Mouse (Mus musculus) ES-Bruce4 (cell line): ENCODE measurements at regions not wholly inside any gene's neighbourhood (a gene's known extent, or its start where the extent isn't known, plus 50 kb on each side); places are given as distances from the start of the nearest gene placed in this dataset.

Experiments used
- CTCF ChIP-seq: IDR thresholded peaks from one replicate; pipeline ENCODE4 v1.8.1; 2011; ENCODE audit warnings: low read depth, low read length
- EP300 ChIP-seq: IDR thresholded peaks from 2 replicates; pipeline ENCODE4 v1.6.1; 2011; ENCODE audit warnings: low read depth, low read length; ENCODE audit not compliant: insufficient read depth

DNA sequence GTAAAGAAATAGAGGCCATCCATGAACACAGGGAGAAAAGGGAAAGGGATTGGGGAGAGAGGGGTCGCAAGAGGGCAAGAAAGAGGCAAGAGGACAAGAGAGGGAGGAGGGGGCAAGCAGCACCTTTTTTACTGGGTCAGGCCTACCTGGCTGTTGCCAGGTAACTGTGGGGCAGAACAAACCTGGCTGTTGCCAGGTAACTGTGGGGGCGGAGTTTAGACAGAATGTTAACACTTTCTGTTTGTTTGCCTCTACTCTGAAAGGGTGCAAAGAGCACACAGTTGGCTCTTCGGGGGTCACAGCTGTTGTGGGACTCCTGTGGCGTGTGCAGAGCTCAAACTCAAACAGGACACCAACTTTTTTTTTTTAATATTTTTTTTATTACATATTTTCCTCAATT lies 62.3 kb upstream of the Kl start:
- TF ChIP-seq EP300: no peak
- TF ChIP-seq CTCF: no peak
